Mouse (Mus musculus) MEL (cell line): ENCODE data around the gene Trim56. TPM values are rescaled to one million over a fixed set of nuclear protein-coding genes. Genes with fewer than 3 reads are reported as not detected.

Experiments used
- DNase-seq: peaks from one replicate; pipeline ENCODE4 v3.0.0; 2011; ENCODE audit warnings: low read depth, low spot score
- H3K27ac ChIP-seq: 2 replicates; pipeline ENCODE4 v1.5.1; 2012; ENCODE audit warnings: low read depth, mild to moderate bottlenecking, control low read depth, low read length, moderate library complexity; ENCODE audit not compliant: control insufficient read depth
- H3K27me3 ChIP-seq, 2 experiments: fragments of 150-350 bp in 1 of 2; sonication (generic) in 1 of 2; 2 replicates each; pipeline ENCODE4 v1.6.1; 2012; ENCODE audit warnings: low read length in 2 of 2, mild to moderate bottlenecking in 2 of 2, improper control_type of control experiment in 1 of 2, moderate library complexity in 1 of 2; ENCODE audit not compliant: insufficient read depth in 2 of 2, control insufficient read depth in 1 of 2
- H3K36me3 ChIP-seq, 2 experiments: 2 replicates each; pipeline ENCODE4 v1.6.1; 2012 to 2014; ENCODE audit warnings: low read length in 2 of 2, improper control_type of control experiment in 1 of 2, inconsistent platforms in 1 of 2, mild to moderate bottlenecking in 1 of 2; ENCODE audit not compliant: insufficient read depth in 2 of 2, control insufficient read depth in 1 of 2
- H3K4me1 ChIP-seq, 2 experiments: fragments of 150-350 bp in 1 of 2; sonication (generic) in 1 of 2; 2 replicates each; pipeline ENCODE4 v1.6.1; 2012; ENCODE audit warnings: low read length in 2 of 2, improper control_type of control experiment in 1 of 2, mild to moderate bottlenecking in 1 of 2; ENCODE audit not compliant: insufficient read depth in 2 of 2, control insufficient read depth in 1 of 2
- H3K4me3 ChIP-seq, 2 experiments: fragments of 150-350 bp in 1 of 2; sonication (generic) in 1 of 2; 2 replicates each; pipeline ENCODE4 v1.5.1; 2012; ENCODE audit warnings: low read depth in 2 of 2, low read length in 2 of 2, mild to moderate bottlenecking in 2 of 2, moderate library complexity in 2 of 2, control low read depth in 1 of 2, improper control_type of control experiment in 1 of 2; ENCODE audit not compliant: control insufficient read depth in 1 of 2, insufficient read depth in 1 of 2
- H3K79me2 ChIP-seq: 2 replicates; pipeline ENCODE4 v1.6.1; 2012; ENCODE audit warnings: mild to moderate bottlenecking, low read length, moderate library complexity; ENCODE audit not compliant: control insufficient read depth, poor library complexity, insufficient read depth
- H3K9ac ChIP-seq: 2 replicates; pipeline ENCODE4 v1.6.1; 2012; ENCODE audit warnings: low read depth, mild to moderate bottlenecking, control low read depth, low read length, moderate library complexity; ENCODE audit not compliant: control insufficient read depth, poor library complexity, severe bottlenecking
- H3K9me3 ChIP-seq: fragments of 150-350 bp; sonication (generic); replicated peaks from 2 replicates; pipeline ENCODE4 v1.6.1; 2012; ENCODE audit warnings: mild to moderate bottlenecking, low read length, improper control_type of control experiment, moderate library complexity; ENCODE audit not compliant: insufficient read depth
- CHD1 ChIP-seq: IDR thresholded peaks from 2 replicates; pipeline ENCODE4 v1.6.1; 2012; ENCODE audit warnings: low read depth, mild to moderate bottlenecking, inconsistent platforms, low read length, improper control_type of control experiment
- CHD2 ChIP-seq: IDR thresholded peaks from 2 replicates; pipeline ENCODE4 v1.6.1; 2011; ENCODE audit warnings: low read length, improper control_type of control experiment
- CTCF ChIP-seq, 3 experiments: IDR thresholded peaks in 2 of 3; conservative IDR thresholded peaks in 1 of 3; 2 replicates each; pipeline ENCODE4 v1.5.1; 2011 to 2012; ENCODE audit warnings: low read length in 3 of 3, low read depth in 2 of 3, mild to moderate bottlenecking in 2 of 3, improper control_type of control experiment in 1 of 3, inconsistent platforms in 1 of 3, mixed read lengths in 1 of 3, moderate library complexity in 1 of 3; ENCODE audit not compliant: control insufficient read depth in 1 of 3, insufficient read depth in 1 of 3, poor library complexity in 1 of 3, severe bottlenecking in 1 of 3
- ELF1 ChIP-seq: IDR thresholded peaks from 2 replicates; pipeline ENCODE4 v1.6.1; 2014; ENCODE audit warnings: low read depth, mild to moderate bottlenecking, inconsistent platforms, low read length, improper control_type of control experiment, moderate library complexity
- EP300 ChIP-seq, 2 experiments: IDR thresholded peaks; 2 replicates each; pipeline ENCODE4 v1.6.1; 2011; ENCODE audit warnings: improper control_type of control experiment in 2 of 2, low read length in 2 of 2, low read depth in 1 of 2, mild to moderate bottlenecking in 1 of 2
- GABPA ChIP-seq: IDR thresholded peaks from 2 replicates; pipeline ENCODE4 v1.6.1; 2012; ENCODE audit warnings: low read depth, mild to moderate bottlenecking, inconsistent platforms, low read length, improper control_type of control experiment, moderate library complexity
- GATA1 ChIP-seq: IDR thresholded peaks from 2 replicates; pipeline ENCODE4 v1.6.1; 2011; ENCODE audit warnings: low read depth, low read length, improper control_type of control experiment
- HCFC1 ChIP-seq: IDR thresholded peaks from 2 replicates; pipeline ENCODE4 v1.6.1; 2012; ENCODE audit warnings: low read depth, mild to moderate bottlenecking, inconsistent platforms, low read length, improper control_type of control experiment, moderate library complexity
- MAZ ChIP-seq: IDR thresholded peaks from 2 replicates; pipeline ENCODE4 v1.6.1; 2012; ENCODE audit warnings: low read depth, mild to moderate bottlenecking, inconsistent platforms, low read length, improper control_type of control experiment
- MYC ChIP-seq: IDR thresholded peaks from 2 replicates; pipeline ENCODE4 v1.6.1; 2011; ENCODE audit warnings: low read depth, mild to moderate bottlenecking, low read length, improper control_type of control experiment, moderate library complexity
- NELFE ChIP-seq: IDR thresholded peaks from 2 replicates; pipeline ENCODE4 v1.6.1; 2011; ENCODE audit warnings: low read depth, low read length, improper control_type of control experiment
- POLR2AphosphoS2 ChIP-seq: IDR thresholded peaks from 2 replicates; pipeline ENCODE4 v1.6.1; 2011; ENCODE audit warnings: low read length, improper control_type of control experiment
- RCOR1 ChIP-seq: IDR thresholded peaks from 2 replicates; pipeline ENCODE4 v1.6.1; 2012; ENCODE audit warnings: low read depth, mild to moderate bottlenecking, inconsistent platforms, low read length, improper control_type of control experiment
- SMC3 ChIP-seq: IDR thresholded peaks from 2 replicates; pipeline ENCODE4 v1.6.1; 2011; ENCODE audit warnings: low read depth, low read length, improper control_type of control experiment
- USF1 ChIP-seq: IDR thresholded peaks from 2 replicates; pipeline ENCODE4 v1.6.1; 2014; ENCODE audit warnings: low read depth, mild to moderate bottlenecking, inconsistent platforms, low read length, improper control_type of control experiment, moderate library complexity
- ZMIZ1 ChIP-seq: IDR thresholded peaks from 2 replicates; pipeline ENCODE4 v1.6.1; 2012; ENCODE audit warnings: low read depth, mild to moderate bottlenecking, inconsistent platforms, low read length, improper control_type of control experiment, moderate library complexity
- polyA plus RNA-seq, 2 experiments: library from polyadenylated mRNA; stranded (reverse) in 1 of 2; unstranded in 1 of 2; fragments of >175 nt in 1 of 2; fragments of >200 nt in 1 of 2; gene quantifications; 2 replicates each; pipeline versions ENCODE4 v1.2.1 to v1.2.4; 2012; ENCODE audit warnings: low replicate concordance in 2 of 2, low read depth in 1 of 2; ENCODE audit not compliant: insufficient read length in 2 of 2, insufficient read depth in 1 of 2, missing spikeins in 1 of 2
- total RNA-seq: library from RNA; depleted of rRNA; stranded (reverse); fragments of 300-350 nt; gene quantifications from 2 replicates; pipeline ENCODE4 v1.2.3, GENCODE M21; 2012

Gene Trim56
- total and polyA plus RNA-seq, 3 experiments: 21.8 to 75.8 (median 22.8) TPM

- TF ChIP-seq USF1 (no peak), GATA1 (no peak), CTCF (IDR thresholded peaks at IDR 0.05 in 2 of 3, conservative IDR thresholded peaks at IDR 0.05 in 1 of 3; ENCODE audit: control insufficient read depth in 1 of 3, insufficient read depth in 1 of 3, low read depth in 2 of 3, low read length in 3 of 3, poor library complexity in 1 of 3, severe bottlenecking in 1 of 3) (peak; percentile 77 to 88 (median 82)), MAZ (no peak), POLR2AphosphoS2 (no peak), CHD1 (no peak), ELF1 (no peak), HCFC1 (no peak), CHD2 (no peak), EP300 (IDR thresholded peaks at IDR 0.05; ENCODE audit: low read depth in 1 of 2, low read length in 2 of 2) (no peak)
Observed at GRCm38 (mm10) chr5:137131490-137131889, 15.5 kb upstream of the Trim56 start (continued).

- H3K36me3 ChIP-seq: no peaks in the 10 kb centered on the region
- no peaks in the 10 kb centered on the region for H3K27me3 ChIP-seq
- H3K9me3 ChIP-seq: no peaks in the 10 kb centered on the region
- H3K27ac ChIP-seq: no peak overlapping the region
- no peak for TF ChIP-seq CTCF (IDR thresholded peaks at IDR 0.05 in 2 of 3, conservative IDR thresholded peaks at IDR 0.05 in 1 of 3; ENCODE audit: control insufficient read depth in 1 of 3, insufficient read depth in 1 of 3, low read depth in 2 of 3, low read length in 3 of 3, poor library complexity in 1 of 3, severe bottlenecking in 1 of 3)
- TF ChIP-seq GABPA: no peak
- TF ChIP-seq MYC: no peak
- TF ChIP-seq RCOR1: no peak
- no peak for TF ChIP-seq NELFE
- TF ChIP-seq ZMIZ1: no peak
- no peaks in the 10 kb centered on the region for H3K4me1 ChIP-seq
- H3K79me2 ChIP-seq: no peaks in the 10 kb centered on the region
- no peak overlapping the region for H3K4me3 ChIP-seq
- H3K9ac ChIP-seq: no peak overlapping the region
- DNase-seq: no peak
Observed at GRCm38 (mm10) chr5:137129281-137129680, 13.3 kb upstream of the Trim56 start.

- Histone ChIP-seq H3K27ac (no peak overlapping the region), H3K36me3 (peaks cover 0 to 10% of the 10 kb centered on the region in 2 experiments; a peak in 2 of 4 replicates), H3K79me2 (no peaks in the 10 kb centered on the region), H3K9me3 (no peaks in the 10 kb centered on the region), H3K9ac (no peak overlapping the region), H3K4me3 (no peak overlapping the region), H3K27me3 (no peaks in the 10 kb centered on the region), H3K4me1 (peaks cover 0 to 10% of the 10 kb centered on the region in 2 experiments; a peak in 3 of 4 replicates)
- no peak for DNase-seq
- no peak for TF ChIP-seq SMC3
Observed at GRCm38 (mm10) chr5:137123516-137123915, 7.5 kb upstream of the Trim56 start.
